Mouse (Mus musculus) heart, embryonic 11.5 days (tissue): ENCODE data around the gene Emx2. TPM values are rescaled to one million over a fixed set of nuclear protein-coding genes. Genes with fewer than 3 reads are reported as not detected.
A peak's percentile ranks its signal among the peaks of the same experiment; 100 is the strongest.

ENCODE experiments used
- ATAC-seq: fragments of 200-750 bp; cut with Nextera tagmentation; replicated peaks from 2 replicates; pipeline ENCODE4 v1.8.0; 2017; ENCODE audit warnings: moderate library complexity; ENCODE audit not compliant: insufficient number of reproducible peaks, low FRiP score, low TSS enrichment
- H3K27ac ChIP-seq: fragments of 300-500 bp; sonication (generic); 2 replicates; pipeline ENCODE4 v1.5.1; 2014; ENCODE audit warnings: mild to moderate bottlenecking, low read depth, low read length
- H3K27me3 ChIP-seq: fragments of 300-500 bp; sonication (generic); 2 replicates; pipeline ENCODE4 v1.6.1; 2014; ENCODE audit warnings: mild to moderate bottlenecking, low read length, mixed read lengths; ENCODE audit not compliant: control insufficient read depth, insufficient read depth
- H3K36me3 ChIP-seq: fragments of 300-500 bp; sonication (generic); 2 replicates; pipeline ENCODE4 v1.6.1; 2014; ENCODE audit warnings: mild to moderate bottlenecking, low read length, moderate library complexity, mixed read lengths; ENCODE audit not compliant: control insufficient read depth, insufficient read depth
- H3K4me1 ChIP-seq: fragments of 300-500 bp; sonication (generic); 2 replicates; pipeline ENCODE4 v1.6.1; 2014; ENCODE audit warnings: low read length; ENCODE audit not compliant: control insufficient read depth, insufficient read depth
- H3K4me2 ChIP-seq: fragments of 300-500 bp; sonication (generic); 2 replicates; pipeline ENCODE4 v1.6.1; 2014; ENCODE audit warnings: mild to moderate bottlenecking, moderate library complexity
- H3K4me3 ChIP-seq: fragments of 300-500 bp; sonication (generic); 2 replicates; pipeline ENCODE4 v1.5.1; 2014; ENCODE audit warnings: low read depth, low read length
- H3K9ac ChIP-seq: fragments of 300-500 bp; sonication (generic); 2 replicates; pipeline ENCODE4 v1.6.1; 2014; ENCODE audit warnings: mild to moderate bottlenecking, low read depth, low read length, moderate library complexity
- H3K9me3 ChIP-seq: fragments of 300-500 bp; sonication (generic); replicated peaks from 2 replicates; pipeline ENCODE4 v1.6.1; 2016; ENCODE audit warnings: low read length; ENCODE audit not compliant: control insufficient read depth
- WGBS: fragments of 180-500 bp; shearing (Covaris S2); extraction: QIAGEN DNeasy Blood & Tissue Kit; methylation state at CpG from one replicate; pipeline ENCODE4 v1.1.7; 2014; ENCODE audit not compliant: insufficient replicate concordance; 5-methylcytosine and 5-hydroxymethylcytosine counted together
- polyA plus RNA-seq: library from polyadenylated mRNA; unstranded; fragments of >200 nt; fragmentation: Nextera tagmentation; extraction: Ambion mirVana; gene quantifications from 2 replicates; pipeline ENCODE4 v1.2.1, GENCODE M21; 2014

The Emx2 gene
- 0.19 and 0.44 TPM in 2 replicates for polyA plus RNA-seq

DNA sequence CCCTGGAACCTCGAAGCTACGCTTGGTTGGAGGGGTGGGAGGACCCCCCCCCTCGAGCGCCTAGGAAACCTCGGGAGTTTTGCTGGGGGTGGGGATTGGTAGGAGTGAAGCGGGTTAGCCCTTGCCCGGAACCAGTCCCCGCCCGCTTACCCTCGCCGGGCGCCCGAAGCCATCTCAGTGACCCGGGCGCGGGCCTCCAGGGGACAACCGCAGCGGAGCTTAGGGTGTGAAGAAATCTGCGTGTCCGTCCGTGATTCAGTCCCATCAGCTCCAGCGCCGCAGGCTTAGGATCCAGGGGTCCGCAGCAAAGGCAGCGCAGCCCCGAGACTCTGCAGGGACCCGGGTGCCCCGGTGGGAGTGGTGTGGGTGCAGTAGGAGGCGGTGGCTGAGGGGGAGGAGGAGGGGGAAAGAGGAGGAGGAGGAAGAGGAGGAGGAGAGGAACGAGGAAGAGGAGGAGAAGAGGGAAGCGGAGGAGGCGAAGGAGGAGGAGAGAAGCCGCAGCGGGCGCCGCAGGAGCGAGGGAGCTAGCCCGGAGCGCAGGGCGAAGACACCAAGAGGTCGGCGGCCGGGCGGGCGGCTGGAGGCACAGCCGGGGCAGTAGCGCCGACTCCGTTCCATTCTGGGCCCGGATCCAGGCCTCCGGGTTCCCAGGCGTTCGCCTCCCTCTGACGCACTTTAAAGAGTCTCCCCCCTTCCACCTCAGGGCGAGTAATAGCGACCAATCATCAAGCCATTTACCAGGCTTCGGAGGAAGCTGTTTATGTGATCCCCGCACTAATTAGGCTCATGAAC lies at the start of gene Emx2:
Gene Emx2, plus strand, starts transcription at position 422 of the 792 bp plus-strand sequence.
- under 1% methylated on average over 58 of the region's 58 CpGs for WGBS
- Histone ChIP-seq H3K27me3 (peaks cover 97% of the 10 kb centered on the region), H3K4me3 (peak within 1 kb of the TSS; percentile 38), H3K4me1 (peaks cover 8% of the 10 kb centered on the region; the same call in 1 of the 2 replicates), H3K36me3 (no peaks in the 10 kb centered on the region), H3K4me2 (peak within 1 kb of the TSS; percentile 59), H3K27ac (no peak within 1 kb of the TSS), H3K9ac (peak within 1 kb of the TSS; percentile 16; the same call in 1 of the 2 replicates), H3K9me3 (no peaks in the 10 kb centered on the region)
- ATAC-seq = no peak

DNA sequence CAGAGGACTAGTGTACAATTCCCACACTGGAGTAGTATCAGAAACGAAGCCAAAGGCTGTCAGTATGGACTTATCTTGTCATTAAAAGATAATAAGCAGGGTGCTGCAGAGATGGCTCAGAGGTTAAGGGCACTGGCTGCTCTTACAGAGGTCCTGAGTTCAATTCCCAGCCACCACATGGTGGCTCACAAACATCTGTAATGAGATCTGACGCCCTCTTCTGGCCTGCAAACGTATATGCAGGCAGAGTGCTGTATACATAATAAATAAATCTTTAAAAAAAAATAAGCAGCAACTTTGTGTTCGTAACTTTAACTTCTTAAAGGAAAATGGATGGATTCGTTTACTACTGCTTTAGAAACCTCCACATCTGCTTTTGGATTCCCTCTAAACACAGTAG lies 44.0 kb upstream of the Emx2 start:
- Histone ChIP-seq H3K4me3 (no peak overlapping the region), H3K27me3 (no peaks in the 10 kb centered on the region; the same call in 1 of the 2 replicates), H3K36me3 (no peaks in the 10 kb centered on the region), H3K9ac (no peak overlapping the region), H3K27ac (no peak overlapping the region), H3K9me3 (no peaks in the 10 kb centered on the region), H3K4me1 (peaks cover 4% of the 10 kb centered on the region; the same call in 1 of the 2 replicates), H3K4me2 (no peak overlapping the region)
- 49% methylated on average over 5 of the region's 5 CpGs for WGBS
- no peak for ATAC-seq

DNA sequence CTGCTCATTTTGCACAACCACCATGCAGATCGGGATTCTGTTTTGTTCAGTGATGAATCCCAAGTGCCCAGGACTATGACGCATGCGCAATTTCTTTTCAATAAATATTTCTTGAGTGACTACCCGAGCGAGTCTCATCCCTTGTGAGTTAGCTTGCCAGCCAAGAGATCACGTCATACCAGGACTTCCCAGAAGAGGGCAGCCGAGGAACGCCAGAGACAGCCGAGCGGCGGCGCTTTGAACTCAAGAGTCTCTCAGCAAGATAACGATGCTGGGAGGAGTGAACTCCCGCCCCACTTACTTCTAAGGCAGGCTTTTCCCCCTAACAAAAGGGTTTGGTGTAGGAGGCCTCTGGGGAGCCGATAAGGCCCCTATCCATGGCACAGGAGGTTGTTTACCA lies 40.1 kb upstream of the Emx2 start:
- Histone ChIP-seq H3K36me3 (no peaks in the 10 kb centered on the region), H3K4me3 (no peak overlapping the region), H3K27ac (no peak overlapping the region), H3K9me3 (no peaks in the 10 kb centered on the region), H3K27me3 (peaks cover 19% of the 10 kb centered on the region), H3K4me2 (peak overlapping the region; percentile 29), H3K4me1 (peaks cover 4% of the 10 kb centered on the region; the same call in 1 of the 2 replicates), H3K9ac (no peak overlapping the region)
- ATAC-seq = peak; percentile 71
- 3% methylated on average over 15 of the region's 15 CpGs for WGBS

DNA sequence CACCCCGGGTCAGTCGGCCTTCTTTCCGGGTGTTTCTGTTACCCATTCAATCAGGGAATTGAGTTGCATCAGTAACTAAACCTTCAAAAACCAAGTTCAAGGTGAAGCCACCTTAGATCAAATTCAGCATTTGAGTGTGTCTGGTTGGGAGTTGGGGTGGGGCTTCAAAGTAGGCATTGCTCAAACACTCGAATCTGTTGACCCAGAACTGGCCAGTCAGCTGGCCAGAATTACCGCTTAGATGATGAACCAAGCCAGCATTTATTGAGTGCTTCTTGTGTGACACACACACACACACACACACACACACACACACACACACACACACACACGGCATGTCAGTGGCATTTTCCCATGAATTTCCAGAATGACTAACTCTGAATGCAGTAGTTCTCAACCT lies 39.5 kb upstream of the Emx2 start:
- Histone ChIP-seq H3K27me3 (peaks cover 22% of the 10 kb centered on the region), H3K4me2 (peak overlapping the region; percentile 29; the same call in 1 of the 2 replicates), H3K27ac (no peak overlapping the region), H3K4me1 (peaks cover 4% of the 10 kb centered on the region; the same call in 1 of the 2 replicates), H3K36me3 (no peaks in the 10 kb centered on the region), H3K4me3 (no peak overlapping the region), H3K9me3 (no peaks in the 10 kb centered on the region), H3K9ac (no peak overlapping the region)
- WGBS = 59% methylated on average over 6 of the region's 6 CpGs
- ATAC-seq = no peak

DNA sequence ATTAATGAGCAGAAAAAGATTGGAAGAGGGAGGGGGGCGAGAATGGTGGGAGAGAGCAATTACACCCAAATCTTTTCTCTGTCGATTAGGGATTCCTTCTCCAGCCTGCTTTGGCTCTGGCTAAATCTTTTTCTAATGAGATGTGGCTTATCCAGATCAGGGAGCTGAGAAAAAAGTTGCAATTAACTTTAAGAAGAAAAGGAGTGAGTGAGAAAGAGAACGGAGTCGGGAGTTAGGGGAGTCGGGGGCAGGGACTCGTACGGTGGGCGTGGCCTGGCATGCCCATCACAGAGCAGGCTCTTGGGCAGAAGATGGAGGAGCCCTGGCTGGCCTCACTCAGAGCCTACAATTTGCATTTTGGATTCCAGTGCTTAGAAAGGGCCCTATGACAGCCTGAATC lies 35.8 kb upstream of the Emx2 start:
- H3K27me3 ChIP-seq = peaks cover 24% of the 10 kb centered on the region
- H3K4me2 ChIP-seq = peak overlapping the region; percentile 40
- WGBS = 13% methylated on average over 8 of the region's 8 CpGs
- H3K36me3 ChIP-seq = no peaks in the 10 kb centered on the region
- peaks cover 4% of the 10 kb centered on the region; the same call in 1 of the 2 replicates for H3K4me1 ChIP-seq
- H3K4me3 ChIP-seq = no peak overlapping the region
- H3K9me3 ChIP-seq = no peaks in the 10 kb centered on the region
- H3K9ac ChIP-seq = no peak overlapping the region
- H3K27ac ChIP-seq = no peak overlapping the region
- no peak for ATAC-seq

DNA sequence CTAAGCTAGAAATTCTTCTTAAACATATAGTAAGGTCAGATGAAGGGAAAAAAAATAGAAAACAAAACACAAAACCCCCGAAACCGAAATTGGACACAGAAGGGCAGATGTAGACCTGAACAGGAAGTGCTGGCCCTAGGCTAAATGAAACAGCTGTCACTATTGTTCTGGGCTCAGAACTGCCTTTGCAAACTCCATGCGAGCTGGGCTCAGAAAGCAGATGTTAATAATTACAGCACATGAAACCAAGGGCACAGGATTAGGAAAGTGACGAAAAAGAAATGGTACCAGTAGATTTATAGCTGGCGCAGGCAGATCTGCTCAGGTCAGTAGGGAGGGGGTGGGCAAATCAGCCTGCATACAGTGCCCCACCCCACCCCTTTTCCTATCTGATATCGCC lies 34.5 kb upstream of the Emx2 start:
- Histone ChIP-seq H3K4me1 (no peaks in the 10 kb centered on the region), H3K4me3 (no peak overlapping the region), H3K9ac (no peak overlapping the region), H3K36me3 (no peaks in the 10 kb centered on the region), H3K27ac (no peak overlapping the region), H3K9me3 (peaks cover 4% of the 10 kb centered on the region; the same call in 1 of the 2 replicates), H3K4me2 (no peak overlapping the region), H3K27me3 (peaks cover 24% of the 10 kb centered on the region)
- no peak for ATAC-seq
- WGBS = 50% methylated on average over 6 of the region's 6 CpGs

DNA sequence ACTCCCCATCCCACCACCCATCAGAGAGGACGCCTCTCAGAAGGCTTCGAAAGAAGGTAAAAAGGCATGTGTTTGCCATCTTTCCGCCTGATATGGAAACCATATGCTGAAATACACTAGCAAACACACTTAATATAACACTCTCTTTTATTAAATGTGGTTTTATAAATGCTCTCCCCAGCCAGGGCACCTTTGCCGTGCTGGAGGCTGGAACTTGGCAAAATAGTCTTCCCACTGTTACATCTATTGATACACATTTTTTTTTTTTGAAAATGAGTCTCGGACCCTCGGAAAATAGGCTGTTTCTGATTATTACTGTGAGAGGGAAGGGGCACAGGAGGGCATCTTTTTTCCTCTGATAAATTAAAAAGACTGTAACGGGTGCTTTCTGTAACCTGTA lies 33.2 kb upstream of the Emx2 start:
- ATAC-seq = no peak
- Histone ChIP-seq H3K9ac (no peak overlapping the region), H3K4me2 (no peak overlapping the region), H3K27ac (no peak overlapping the region), H3K4me3 (no peak overlapping the region), H3K4me1 (no peaks in the 10 kb centered on the region), H3K27me3 (peaks cover 22% of the 10 kb centered on the region), H3K36me3 (no peaks in the 10 kb centered on the region), H3K9me3 (peaks cover 4% of the 10 kb centered on the region; the same call in 1 of the 2 replicates)
- 76% methylated on average over 7 of the region's 7 CpGs for WGBS

DNA sequence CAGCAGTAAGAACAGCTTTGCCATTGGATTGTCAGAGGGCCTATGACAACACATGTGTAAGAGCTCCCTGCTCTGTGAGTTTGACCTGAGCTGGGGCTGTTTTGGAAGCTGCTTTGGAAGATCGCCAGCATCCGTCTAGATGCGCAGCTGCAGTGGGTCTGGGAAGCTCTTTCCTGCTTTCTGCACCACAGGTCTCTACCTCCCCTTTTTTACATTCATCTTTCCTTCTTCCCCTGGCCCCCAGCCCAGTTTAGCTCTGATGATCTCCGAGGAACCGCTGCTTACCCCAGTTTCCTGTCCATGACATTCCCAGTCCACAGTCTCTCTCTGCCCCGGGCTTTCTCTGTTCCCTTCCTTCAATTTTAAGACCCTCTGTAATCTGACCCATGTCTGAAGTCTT lies 25.9 kb upstream of the Emx2 start:
- no peaks in the 10 kb centered on the region for H3K36me3 ChIP-seq
- peaks cover 25% of the 10 kb centered on the region for H3K27me3 ChIP-seq
- peaks cover 4% of the 10 kb centered on the region; the same call in 1 of the 2 replicates for H3K9me3 ChIP-seq
- ATAC-seq = no peak
- no peak overlapping the region for H3K4me3 ChIP-seq
- H3K4me1 ChIP-seq = no peaks in the 10 kb centered on the region
- no peak overlapping the region for H3K27ac ChIP-seq
- H3K9ac ChIP-seq = no peak overlapping the region
- 61% methylated on average over 6 of the region's 6 CpGs for WGBS
- H3K4me2 ChIP-seq = no peak overlapping the region
